Mouse (Mus musculus): ENCODE results near the gene Irak4. TPM values are rescaled to one million over a fixed set of nuclear protein-coding genes. Genes with fewer than 3 reads are reported as not detected.

The Irak4 gene
- polyA plus RNA-seq, 1 experiment from 2014 or later, result 1.5 TPM

DNA sequence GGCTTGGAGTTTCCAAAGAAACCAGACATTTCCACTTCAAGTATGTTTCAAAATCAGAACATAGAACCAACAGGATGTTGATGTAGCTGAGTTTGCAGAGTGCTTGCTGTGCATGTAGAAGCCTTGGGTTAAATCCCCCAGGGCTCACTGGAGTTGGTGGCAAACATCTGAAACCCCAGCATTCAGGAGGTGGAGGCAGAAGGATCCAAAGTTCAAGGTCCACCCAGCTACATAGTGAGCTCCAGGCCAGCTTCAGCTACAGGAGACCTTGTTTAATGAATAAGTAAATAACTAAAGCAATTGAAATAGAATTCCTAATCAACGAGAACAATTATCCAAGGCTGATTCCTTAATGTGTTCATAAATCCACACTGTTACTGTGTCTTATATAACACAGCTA lies 50.1 kb downstream of the Irak4 start:
- 84% methylated on average over 1 of the region's 1 CpGs for WGBS
- no peak for ATAC-seq (replicated peaks)
- no peak overlapping the region for H3K27ac ChIP-seq (replicated peaks)
- H3K9me3 ChIP-seq, result no peaks in the 10 kb centered on the region
- no peak overlapping the region for H3K9ac ChIP-seq (replicated peaks)
- no peak overlapping the region for H3K4me3 ChIP-seq
- H3K27me3 ChIP-seq, result no peaks in the 10 kb centered on the region
- no peak overlapping the region for H3K4me2 ChIP-seq (replicated peaks)
- H3K4me1 ChIP-seq, result peaks cover 9% of the 10 kb centered on the region
- H3K36me3 ChIP-seq, result no peaks in the 10 kb centered on the region

DNA sequence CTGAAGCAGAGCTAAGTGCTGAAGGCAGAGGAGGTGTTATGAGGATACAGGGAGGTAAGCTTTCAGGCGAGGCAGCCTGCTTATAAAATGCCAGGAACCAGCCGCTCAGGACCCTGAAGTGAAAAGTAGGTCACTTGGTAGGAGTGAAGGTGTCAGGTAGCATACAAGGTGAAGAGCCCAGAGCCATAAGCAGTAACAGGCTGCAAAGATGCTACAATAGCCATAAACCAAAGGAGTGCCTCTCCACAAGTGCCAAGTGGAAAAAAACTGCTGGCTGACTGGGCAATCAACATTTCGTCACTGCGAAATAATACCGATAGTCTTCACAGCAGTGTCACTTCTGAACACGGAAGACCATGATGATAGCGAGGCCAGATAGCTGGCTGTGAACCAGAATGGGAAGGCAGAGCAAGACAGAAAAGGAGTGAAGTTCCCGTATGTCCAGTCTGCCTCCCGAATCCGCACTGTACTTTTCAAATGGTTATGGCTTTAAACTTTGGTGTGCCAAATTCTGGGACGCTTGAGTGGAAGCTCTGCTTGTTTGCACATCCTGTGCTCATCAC lies 56.8 kb downstream of the Irak4 start:
- no peaks in the 10 kb centered on the region for H3K4me1 ChIP-seq
- H3K36me3 ChIP-seq, result no peaks in the 10 kb centered on the region
- H3K27ac ChIP-seq (replicated peaks), result no peak overlapping the region
- no peak overlapping the region for H3K4me2 ChIP-seq (replicated peaks)
- no peaks in the 10 kb centered on the region for H3K27me3 ChIP-seq
- no peak for ATAC-seq (replicated peaks)
- 90% methylated on average over 11 of the region's 11 CpGs for WGBS
- H3K4me3 ChIP-seq, result no peak overlapping the region
- no peaks in the 10 kb centered on the region for H3K9me3 ChIP-seq
- H3K9ac ChIP-seq (replicated peaks), result no peak overlapping the region

DNA sequence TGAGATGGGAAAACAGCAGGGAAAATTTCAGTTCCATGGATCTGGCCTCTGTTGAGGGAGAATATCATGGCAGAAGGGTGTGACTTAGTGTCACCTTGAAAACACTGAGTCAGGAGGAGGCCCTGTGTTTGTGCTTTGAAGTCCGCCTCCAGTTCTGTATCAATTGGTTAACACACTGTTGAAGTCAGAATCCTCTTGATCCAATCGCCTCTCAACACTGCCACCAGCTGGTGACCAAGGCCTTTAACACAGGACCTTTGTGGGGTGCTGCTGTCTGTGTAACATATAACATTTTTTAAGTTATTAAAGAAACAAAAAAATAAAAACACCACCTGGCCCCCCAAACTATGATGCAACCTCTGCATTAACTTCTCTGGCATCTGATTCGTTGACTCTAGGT lies 57.9 kb downstream of the Irak4 start:
- no peaks in the 10 kb centered on the region for H3K4me1 ChIP-seq
- no peaks in the 10 kb centered on the region for H3K9me3 ChIP-seq
- H3K4me3 ChIP-seq, result no peak overlapping the region
- no peak overlapping the region for H3K9ac ChIP-seq (replicated peaks)
- WGBS, result 25% methylated on average over 3 of the region's 3 CpGs
- ATAC-seq (replicated peaks), result no peak
- H3K4me2 ChIP-seq (replicated peaks), result no peak overlapping the region
- H3K27me3 ChIP-seq, result no peaks in the 10 kb centered on the region
- H3K27ac ChIP-seq (replicated peaks), result no peak overlapping the region
- H3K36me3 ChIP-seq, result no peaks in the 10 kb centered on the region

DNA sequence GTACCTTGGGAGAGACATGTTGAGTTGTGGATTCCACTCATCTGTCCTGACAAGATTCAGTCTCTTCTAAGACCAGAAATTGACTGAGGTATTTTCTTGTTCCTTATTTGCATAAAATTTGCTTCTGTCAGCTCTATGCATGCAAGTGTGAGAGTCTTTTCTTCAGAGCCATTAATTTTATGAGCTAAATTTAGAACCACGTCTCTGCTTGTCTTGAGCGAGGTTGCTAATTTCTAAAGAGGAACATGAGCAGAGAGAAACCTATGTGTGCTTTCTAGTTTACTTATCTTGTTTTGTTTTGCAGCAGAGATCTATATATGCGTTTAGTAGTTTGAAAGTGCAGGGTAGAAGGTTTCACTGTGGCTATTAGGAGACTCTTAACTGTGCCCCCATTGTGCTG lies 59.0 kb downstream of the Irak4 start:
- Histone ChIP-seq H3K9me3 (no peaks in the 10 kb centered on the region), H3K4me2 (replicated peaks) (no peak overlapping the region), H3K27me3 (no peaks in the 10 kb centered on the region), H3K27ac (replicated peaks) (peak overlapping the region; percentile 27; the same call in 1 of the 2 replicates), H3K36me3 (no peaks in the 10 kb centered on the region), H3K4me3 (no peak overlapping the region), H3K9ac (replicated peaks) (no peak overlapping the region), H3K4me1 (no peaks in the 10 kb centered on the region)
- 60% methylated on average over 3 of the region's 3 CpGs for WGBS
- no peak for ATAC-seq (replicated peaks)

DNA sequence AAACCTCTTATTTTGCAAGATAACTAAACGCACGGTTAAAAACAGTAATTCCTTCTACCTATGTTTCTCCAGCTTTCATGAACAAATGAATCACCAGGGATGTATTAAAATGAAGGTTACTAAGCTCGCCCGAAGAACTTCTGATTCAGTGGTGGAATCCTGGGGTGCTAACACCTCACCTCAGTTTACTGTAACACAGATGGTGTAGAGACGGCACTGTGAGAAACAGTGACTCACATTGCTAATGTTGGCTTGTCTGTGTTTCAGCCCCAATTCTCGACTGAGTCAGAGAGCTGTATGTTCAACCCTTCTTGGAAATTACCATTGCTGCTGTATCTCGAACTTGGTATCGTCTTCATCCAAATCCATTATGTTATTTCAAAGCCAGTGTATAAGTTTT lies 64.3 kb downstream of the Irak4 start:
- no peak overlapping the region for H3K4me3 ChIP-seq
- no peak for ATAC-seq (replicated peaks)
- H3K9me3 ChIP-seq, result no peaks in the 10 kb centered on the region
- no peak overlapping the region for H3K27ac ChIP-seq (replicated peaks)
- WGBS, result 91% methylated on average over 8 of the region's 8 CpGs
- no peak overlapping the region for H3K4me2 ChIP-seq (replicated peaks)
- no peaks in the 10 kb centered on the region for H3K36me3 ChIP-seq
- no peaks in the 10 kb centered on the region for H3K4me1 ChIP-seq
- H3K9ac ChIP-seq (replicated peaks), result no peak overlapping the region
- no peaks in the 10 kb centered on the region for H3K27me3 ChIP-seq

DNA sequence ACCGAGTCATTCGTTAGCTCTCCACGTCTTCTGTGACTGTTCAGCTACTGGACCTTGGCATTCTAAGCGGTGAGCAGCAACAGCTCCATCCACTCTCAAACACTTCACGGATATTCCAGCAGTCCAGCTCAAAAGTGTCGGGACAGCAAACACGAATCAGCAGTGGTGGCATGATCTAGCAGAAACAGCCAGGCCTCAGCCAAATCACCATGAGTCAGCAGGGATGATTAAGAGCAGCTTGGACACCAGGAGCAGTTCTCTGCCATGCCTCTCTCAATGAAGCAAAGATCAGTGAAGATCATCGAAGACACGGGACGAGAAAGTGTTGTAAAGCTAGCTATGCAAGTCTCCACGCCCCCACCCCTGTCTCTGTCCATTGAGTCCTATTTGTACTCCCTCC lies 72.6 kb downstream of the Irak4 start:
- 93% methylated on average over 11 of the region's 11 CpGs for WGBS
- Histone ChIP-seq H3K27me3 (no peaks in the 10 kb centered on the region), H3K9me3 (no peaks in the 10 kb centered on the region), H3K36me3 (no peaks in the 10 kb centered on the region), H3K9ac (replicated peaks) (no peak overlapping the region), H3K4me3 (no peak overlapping the region), H3K4me1 (no peaks in the 10 kb centered on the region), H3K27ac (replicated peaks) (no peak overlapping the region), H3K4me2 (replicated peaks) (no peak overlapping the region)
- ATAC-seq (replicated peaks), result no peak

DNA sequence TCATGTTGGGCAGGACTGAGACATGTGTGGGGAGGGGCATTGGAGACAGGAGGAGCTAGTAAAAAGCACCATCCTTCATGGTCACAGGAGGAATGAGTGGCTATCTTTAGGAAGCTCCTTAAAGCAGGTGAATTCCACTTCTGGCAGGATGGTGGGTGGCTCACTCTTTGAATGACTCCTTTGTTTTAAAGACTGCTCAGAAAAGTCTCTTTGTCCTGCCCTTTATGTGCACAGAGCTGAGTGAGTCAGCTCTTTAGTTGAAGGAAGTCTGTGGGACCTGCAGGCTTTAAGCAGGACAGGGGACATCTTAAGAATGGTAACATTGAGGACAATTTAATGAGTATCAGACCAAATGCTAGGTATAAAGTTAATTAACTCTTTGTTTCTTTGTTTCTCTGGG lies 77.5 kb downstream of the Irak4 start:
- Histone ChIP-seq H3K4me1 (no peaks in the 10 kb centered on the region), H3K4me3 (no peak overlapping the region), H3K9me3 (no peaks in the 10 kb centered on the region), H3K4me2 (replicated peaks) (no peak overlapping the region), H3K27ac (replicated peaks) (no peak overlapping the region), H3K36me3 (no peaks in the 10 kb centered on the region), H3K9ac (replicated peaks) (no peak overlapping the region), H3K27me3 (no peaks in the 10 kb centered on the region)
- no peak for ATAC-seq (replicated peaks)

DNA sequence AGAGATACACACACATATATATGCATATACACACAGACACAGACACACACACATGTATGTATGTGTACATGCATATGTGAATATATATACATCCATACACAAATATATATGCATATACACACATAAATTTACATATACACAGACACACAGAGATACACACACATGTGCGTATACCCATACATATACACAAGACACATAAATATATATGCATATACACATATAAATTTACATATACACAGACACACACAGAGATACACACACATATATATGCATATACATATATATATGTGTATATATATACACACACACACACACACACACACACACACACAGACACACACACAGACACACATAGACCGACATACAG lies 85.0 kb downstream of the Irak4 start:
- H3K4me2 ChIP-seq (replicated peaks), result peak overlapping the region; percentile 100
- no peaks in the 10 kb centered on the region for H3K36me3 ChIP-seq
- peak; percentile 66; the same call in 1 of the 2 replicates for ATAC-seq (replicated peaks)
- 53% methylated on average over 2 of the region's 2 CpGs for WGBS
- H3K27me3 ChIP-seq, result peaks cover 10% of the 10 kb centered on the region
- peak overlapping the region; percentile 66 for H3K4me3 ChIP-seq
- no peak overlapping the region for H3K27ac ChIP-seq (replicated peaks)
- H3K4me1 ChIP-seq, result peaks cover 7% of the 10 kb centered on the region; the same call in 1 of the 2 replicates
- no peaks in the 10 kb centered on the region for H3K9me3 ChIP-seq
- peak overlapping the region; percentile 63; the same call in 1 of the 2 replicates for H3K9ac ChIP-seq (replicated peaks)

DNA sequence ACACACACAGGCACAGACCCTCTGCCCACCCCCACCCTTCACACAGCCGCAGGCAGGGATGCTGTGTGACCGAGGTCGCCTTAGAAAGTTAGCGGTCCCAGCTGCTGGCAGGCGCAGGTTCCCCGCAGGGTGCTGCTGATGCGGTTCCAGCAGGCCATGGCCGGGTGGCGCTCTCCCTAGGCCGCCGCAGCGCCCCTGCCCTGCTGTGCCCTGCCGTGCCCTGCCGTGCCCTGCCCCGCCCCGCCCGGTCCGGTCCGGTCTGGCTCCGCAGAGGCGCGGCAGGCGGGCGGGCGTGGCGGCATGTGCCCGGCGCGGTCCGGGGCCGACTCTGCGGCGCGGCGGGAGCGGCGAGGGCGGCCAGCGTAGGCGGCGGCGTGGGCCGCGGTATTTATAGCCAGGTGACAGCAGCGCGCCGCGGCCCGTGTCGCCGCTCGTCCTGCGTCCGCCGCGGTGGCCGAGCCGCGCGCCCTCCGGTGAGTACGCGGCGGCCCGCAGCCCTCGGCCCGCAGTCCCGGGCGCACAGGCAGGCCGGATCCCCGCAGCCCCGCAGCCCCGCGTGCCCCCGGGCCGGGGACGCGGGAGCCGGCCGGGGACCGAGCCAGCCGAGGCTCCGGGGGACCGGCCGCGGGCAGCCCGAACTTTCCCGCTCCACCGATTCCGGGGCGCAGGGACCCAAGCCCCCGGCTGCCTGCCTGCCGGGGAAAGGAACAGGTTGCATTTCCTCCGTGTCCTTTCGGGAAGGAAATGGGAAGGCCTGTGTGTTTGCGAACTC lies 85.6 kb downstream of the Irak4 start, which contains the start of gene Tmem117:
TSS of gene Tmem117 (plus strand) at position 403 of the 772 bp plus-strand sequence.
- 1% methylated on average over 84 of the region's 96 CpGs for WGBS
- H3K4me2 ChIP-seq (replicated peaks), result peak within 1 kb of the TSS; percentile 100
- no peaks in the 10 kb centered on the region for H3K9me3 ChIP-seq
- peaks cover 7% of the 10 kb centered on the region; the same call in 1 of the 2 replicates for H3K4me1 ChIP-seq
- H3K27ac ChIP-seq (replicated peaks), result no peak within 1 kb of the TSS
- peaks cover 10% of the 10 kb centered on the region for H3K27me3 ChIP-seq
- H3K9ac ChIP-seq (replicated peaks), result peak within 1 kb of the TSS; percentile 63
- peak within 1 kb of the TSS; percentile 66 for H3K4me3 ChIP-seq
- no peaks in the 10 kb centered on the region for H3K36me3 ChIP-seq
- ATAC-seq (replicated peaks), result peak; percentile 80

DNA sequence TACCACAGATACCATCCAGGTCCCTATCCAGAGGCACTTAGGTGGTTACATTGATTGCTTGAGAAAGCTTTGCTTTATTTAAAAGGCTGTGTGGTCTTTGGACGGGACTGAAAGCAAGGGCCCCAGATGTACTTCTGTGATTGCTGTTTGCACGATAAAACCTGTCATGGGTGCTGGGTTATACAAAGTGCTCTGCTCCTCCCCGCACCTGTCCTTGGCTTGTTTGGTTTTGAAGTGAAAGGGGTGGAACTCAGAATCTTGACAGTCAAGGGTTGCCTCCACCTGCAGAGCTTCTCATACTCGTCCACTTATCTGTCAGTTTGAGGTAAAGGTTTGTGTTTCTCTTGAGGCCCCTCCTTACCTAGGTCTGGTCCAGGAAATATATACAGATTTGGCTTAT lies 87.1 kb downstream of the Irak4 start:
- Histone ChIP-seq H3K9me3 (no peaks in the 10 kb centered on the region), H3K4me2 (replicated peaks) (no peak overlapping the region), H3K9ac (replicated peaks) (no peak overlapping the region), H3K4me3 (no peak overlapping the region), H3K4me1 (peaks cover 7% of the 10 kb centered on the region; the same call in 1 of the 2 replicates), H3K27me3 (peaks cover 10% of the 10 kb centered on the region), H3K27ac (replicated peaks) (no peak overlapping the region), H3K36me3 (no peaks in the 10 kb centered on the region)
- 88% methylated on average over 4 of the region's 4 CpGs for WGBS
- no peak for ATAC-seq (replicated peaks)
